Mouse (Mus musculus) cerebellum, postnatal 36 days (tissue): ENCODE results near the gene Clasp2.
"Not testable (repeated sequence)": the region's sequence is repeated elsewhere in the genome, so short reads cannot be mapped to it uniquely, and the experiment has no call there.

Experiments used
- DNase-seq, 2 experiments: peaks; one replicate each; pipeline ENCODE4 v3.0.0; 2021 to 2022; ENCODE audit warnings: mixed read lengths in 2 of 2

Gene Clasp2

DNA sequence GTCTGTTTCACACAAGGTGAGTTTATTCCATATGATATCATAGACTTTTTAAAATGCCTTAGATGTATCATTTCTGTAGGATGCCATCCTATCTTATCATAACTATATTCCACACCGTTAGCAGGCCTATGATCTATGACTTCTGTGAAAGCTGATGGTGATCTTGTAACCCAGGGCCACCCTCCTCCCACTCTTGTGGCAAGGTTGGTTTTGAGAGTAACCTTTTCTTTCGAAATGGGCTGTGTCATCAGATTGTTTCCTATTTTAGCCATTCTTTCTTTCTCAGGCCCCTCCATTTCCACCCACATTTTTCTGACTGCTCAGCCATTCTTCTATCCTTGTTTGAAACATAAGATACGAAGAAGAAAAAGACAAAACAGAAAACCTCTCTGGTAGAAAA is 88.9 kb downstream of the Clasp2 start:
- DNase-seq = no peak

- DNase-seq = no peak
Measured at GRCm38 (mm10) chr9:113833481-113833880, 92.2 kb downstream of the Clasp2 start.

GRCm38 (mm10) chr9:113837001-113837400 is 95.7 kb downstream of the Clasp2 start:
- DNase-seq = no peak

GRCm38 (mm10) chr9:113837461-113837860 is 96.2 kb downstream of the Clasp2 start:
- no peak for DNase-seq

DNA sequence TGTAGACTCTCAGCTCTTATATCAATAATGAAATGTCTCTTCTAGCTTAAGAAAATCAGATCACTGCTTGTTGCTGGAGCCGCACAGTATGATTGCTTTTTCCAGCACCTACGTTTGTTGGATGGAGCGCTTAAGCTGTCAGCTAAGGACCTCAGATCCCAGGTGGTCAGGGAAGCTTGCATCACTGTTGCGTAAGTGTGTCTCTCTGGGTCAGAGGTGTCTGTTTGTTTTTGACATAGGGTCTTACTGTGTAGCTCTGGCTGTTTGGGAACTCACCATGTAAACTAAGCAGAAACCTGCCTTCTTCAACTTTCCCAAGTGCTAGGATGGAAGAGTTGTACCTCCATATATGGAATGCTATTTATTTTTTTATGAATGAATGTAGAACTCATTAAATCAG is 102.8 kb downstream of the Clasp2 start:
- no peak for DNase-seq

DNA sequence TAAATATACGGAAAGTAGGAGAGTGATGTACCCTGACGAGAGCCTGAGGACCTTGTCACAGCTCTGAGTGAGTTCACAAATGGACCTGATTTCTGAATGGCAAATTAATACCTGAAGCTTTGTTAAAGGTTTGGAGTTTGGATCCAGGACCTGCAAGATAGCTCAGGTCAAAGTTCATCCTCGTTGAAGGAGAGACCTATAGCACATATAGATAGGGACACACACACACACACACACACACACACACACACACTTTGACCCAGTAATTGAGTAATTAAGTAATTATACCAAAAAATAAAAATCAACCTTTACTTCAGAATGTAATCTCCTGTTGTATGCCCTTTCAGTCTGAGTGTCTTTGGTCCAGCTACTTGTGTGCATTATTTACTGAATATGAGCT is 114.2 kb downstream of the Clasp2 start:
- DNase-seq = no peak

DNA sequence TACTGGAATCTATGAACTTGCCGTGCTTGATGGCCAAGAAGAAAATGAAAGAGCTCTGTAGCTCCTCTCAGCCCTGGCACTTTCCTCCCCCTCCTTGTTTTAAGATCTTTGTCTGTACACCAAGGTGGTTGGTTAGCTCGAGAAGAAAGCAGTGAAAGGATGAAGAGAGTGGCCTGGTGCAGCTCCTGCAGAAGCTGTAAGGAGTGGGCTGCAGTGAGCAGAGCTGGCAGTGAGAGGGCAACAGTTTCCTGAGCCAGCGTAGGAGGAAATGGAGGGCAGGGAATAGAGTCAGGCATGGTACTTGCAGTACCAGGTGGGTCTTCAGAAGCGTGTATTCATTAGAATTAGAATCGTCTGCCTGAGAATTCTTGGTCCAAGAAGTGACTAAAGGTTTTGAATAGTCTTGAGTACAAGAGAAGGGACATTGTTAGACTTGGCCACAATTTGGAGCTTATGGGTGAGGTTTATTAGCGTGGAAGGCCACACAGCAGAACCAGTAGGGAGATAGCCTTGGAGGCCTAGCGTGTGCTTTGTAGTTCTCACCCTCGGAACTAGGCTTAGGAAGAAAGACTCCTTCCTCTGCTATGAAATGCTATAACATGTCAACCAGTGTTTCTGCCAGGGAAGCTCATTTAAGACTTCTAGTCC is 116.1 kb downstream of the Clasp2 start:
- no peak for DNase-seq

- DNase-seq = no peak
Measured at GRCm38 (mm10) chr9:113857929-113858440, 116.7 kb downstream of the Clasp2 start.

DNA sequence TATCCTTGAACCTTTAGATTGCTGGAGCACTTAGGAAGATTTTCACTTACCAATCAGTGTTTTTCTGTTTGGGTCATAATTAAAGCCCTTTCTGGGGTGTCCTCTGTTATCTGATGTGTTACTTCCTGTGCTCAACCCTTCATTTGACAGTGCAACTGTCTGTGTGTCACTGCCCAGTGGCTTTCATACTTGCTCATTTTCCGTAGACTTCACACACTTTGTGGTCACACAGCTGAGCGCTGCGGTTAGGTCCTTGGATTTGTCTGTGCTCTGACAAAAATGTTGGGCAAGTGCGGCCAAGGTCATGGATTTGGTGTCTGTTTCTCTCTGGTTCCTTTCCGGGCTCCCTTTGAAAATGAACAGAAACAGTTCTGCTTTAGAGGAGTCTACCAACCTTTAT is 118.1 kb downstream of the Clasp2 start:
- DNase-seq = no peak

DNA sequence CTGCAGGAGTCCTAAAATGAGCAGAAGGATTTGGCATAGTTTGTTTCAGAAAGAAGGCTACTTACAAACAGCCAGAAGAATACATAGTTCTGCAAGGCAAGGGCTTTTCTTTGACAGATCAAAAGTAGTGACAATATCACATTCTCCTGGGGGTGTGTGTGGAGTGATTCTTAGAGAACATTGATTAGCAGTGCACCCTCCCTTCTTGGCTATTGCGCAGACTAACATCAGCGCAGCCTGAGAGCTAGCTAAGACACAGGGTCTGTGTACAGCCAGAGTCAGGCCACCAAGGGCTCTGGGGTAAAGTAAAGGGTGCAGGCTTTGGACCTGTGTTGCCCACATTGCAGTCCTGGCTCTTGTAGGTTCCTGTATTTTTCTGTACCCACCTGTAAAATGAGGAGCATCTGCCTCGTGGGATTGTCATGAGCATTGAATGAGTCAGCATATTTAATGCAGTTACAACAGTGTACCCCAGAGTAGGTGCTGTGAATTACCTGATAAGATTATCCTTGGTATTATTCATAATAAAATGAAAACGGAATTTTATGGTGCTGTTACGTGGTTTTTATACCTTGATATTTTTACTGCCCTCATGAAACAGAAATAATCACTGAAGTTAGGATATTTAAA is 122.2 kb downstream of the Clasp2 start:
- DNase-seq = no peak

GRCm38 (mm10) chr9:113867951-113868350 is 126.7 kb downstream of the Clasp2 start:
- DNase-seq = no peak

DNA sequence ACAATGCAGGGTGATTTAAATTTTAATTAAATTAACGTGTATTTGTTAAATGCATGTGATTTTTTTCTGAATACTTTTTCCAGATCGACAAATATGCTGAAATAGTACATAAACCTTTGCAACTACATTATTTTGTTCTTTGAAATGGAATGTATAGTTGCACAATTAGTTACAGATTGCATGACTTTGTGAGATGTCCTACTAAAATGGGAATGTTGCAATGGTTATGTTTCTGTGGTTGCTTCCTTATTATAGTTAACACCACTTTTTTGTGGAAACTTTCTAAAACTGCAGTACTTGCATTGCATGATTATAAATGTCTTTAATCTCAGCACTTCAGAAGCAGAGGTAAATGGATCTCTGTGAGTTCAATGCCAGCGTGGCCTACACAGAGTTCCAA is 153.6 kb downstream of the Clasp2 start:
- no peak for DNase-seq

- DNase-seq = no peak
Measured at GRCm38 (mm10) chr9:113903136-113903535, 161.9 kb downstream of the Clasp2 start.

DNA sequence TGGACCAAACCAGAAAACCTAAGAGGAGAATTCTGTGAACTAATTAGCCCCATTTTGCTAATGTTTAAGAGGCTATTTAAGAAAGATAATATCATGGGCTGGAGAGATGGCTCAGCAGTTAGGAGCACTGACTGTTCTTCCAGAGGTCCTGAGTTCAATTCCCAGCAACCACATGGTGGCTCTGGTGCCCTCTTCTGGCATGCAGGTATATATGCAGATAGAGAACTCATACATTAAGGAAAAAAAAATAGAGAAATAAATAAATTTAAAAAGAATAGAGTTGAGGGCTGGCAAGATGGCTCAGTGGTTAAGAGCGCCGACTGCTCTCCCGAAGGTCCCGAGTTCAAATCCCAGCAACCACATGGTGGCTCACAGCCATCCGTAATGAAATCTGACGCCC is 163.0 kb downstream of the Clasp2 start:
- not testable (repeated sequence) for DNase-seq

DNA sequence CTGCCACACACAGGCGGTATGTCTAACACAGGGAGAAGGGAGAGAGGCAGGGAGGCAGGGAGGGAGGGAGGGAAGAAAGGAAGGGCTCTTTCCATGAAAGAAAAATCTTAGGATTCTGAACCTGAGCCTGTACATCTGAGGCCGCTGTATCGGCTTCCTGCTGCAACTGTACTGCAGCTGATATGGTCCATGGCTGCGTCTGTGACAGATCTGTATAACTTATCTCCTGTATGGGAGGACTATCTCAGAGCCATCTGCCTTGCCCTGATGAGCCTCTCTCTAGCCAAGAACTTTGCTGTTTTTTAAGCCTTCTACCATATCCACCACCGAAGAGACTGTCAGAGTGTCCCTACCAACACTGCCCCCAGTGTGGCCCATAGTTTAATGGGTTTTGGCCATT is 174.5 kb downstream of the Clasp2 start:
- no peak for DNase-seq

- no peak for DNase-seq
Measured at GRCm38 (mm10) chr9:113922677-113923076, 181.4 kb downstream of the Clasp2 start.

DNA sequence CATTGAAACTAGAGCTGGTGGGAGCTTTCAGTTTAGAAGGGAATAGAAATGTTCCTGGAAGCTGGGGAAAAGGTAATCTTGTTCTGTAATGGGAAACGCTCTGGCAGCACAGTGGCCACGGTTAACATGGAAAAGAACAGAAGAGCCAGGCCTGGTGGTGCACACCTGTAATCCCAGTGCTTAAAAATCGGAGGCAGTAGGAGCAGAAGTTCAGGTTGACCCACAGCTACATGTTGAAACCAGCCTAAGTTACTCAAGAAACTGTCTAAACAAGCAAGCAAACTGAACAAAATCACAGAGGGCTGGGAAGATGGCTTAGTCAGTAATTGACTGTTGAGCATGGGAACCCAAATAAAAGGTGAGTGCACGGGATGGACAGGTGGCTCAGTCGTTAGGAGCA is 183.6 kb downstream of the Clasp2 start:
- DNase-seq = no peak

- DNase-seq = no peak
Measured at GRCm38 (mm10) chr9:113928591-113928990, 187.3 kb downstream of the Clasp2 start.

DNA sequence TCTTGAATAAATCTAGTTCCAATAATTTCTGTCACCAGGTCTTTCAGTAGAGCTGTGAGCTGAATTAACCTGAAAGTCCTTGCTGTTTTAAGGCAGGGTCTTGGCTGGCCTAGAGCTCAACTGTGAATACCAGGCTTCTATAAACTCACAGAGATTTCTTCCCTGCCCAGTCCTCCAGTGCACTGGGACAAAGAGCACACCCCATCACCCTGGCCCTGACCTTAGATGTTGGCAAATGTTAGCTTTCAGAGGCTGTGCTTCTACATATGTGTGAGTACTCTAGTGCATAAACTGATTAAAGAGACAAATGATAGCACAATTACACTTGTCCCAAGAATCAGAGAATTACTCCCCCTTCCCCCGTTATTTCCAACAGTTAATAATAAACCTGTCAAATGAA is 188.4 kb downstream of the Clasp2 start:
- DNase-seq = no peak

- DNase-seq = peak; percentile 94 to 95
Measured at GRCm38 (mm10) chr9:113930534-113931374, 189.5 kb downstream of the Clasp2 start, which contains the start of gene Ubp1. Gene Ubp1, plus strand, starts transcription at chr9:113930934.

DNA sequence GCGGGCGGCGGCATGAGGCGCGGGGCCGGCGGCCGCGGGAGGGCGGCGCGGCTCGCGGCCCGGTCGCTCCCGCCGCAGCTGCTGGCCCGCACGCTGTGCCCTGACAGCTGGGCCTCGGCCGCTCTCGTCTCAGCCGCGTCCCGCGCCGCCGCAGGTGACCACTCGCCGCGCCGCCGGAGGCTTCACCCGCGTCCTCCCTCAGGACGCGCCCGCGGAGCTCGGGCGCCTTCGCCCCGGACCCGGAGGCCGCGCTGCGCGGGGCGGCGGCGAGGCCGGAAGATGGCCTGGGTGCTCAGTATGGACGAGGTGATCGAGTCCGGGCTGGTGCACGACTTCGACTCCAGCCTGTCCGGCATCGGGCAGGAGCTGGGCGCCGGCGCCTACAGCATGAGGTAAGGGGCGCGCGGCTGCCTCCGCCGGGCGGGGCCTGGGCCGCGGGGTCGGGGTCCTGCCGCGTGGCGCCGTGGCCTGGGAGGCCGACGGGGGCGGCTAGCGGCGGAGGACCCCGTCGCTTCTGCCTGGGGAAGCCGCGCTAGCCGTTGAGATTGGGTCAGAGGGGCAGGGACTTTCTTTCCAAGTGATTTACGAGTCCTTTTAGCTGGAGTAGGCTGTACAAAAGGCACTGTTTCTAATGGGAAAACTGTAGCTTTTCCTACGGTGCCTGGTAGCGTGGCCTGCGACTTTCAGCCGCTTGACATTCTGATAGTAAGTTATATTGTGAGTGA is 190.3 kb downstream of the Clasp2 start:
- peak; percentile 34 to 45 for DNase-seq

- DNase-seq = no peak
Measured at GRCm38 (mm10) chr9:113932100-113932470, 190.8 kb downstream of the Clasp2 start.

DNA sequence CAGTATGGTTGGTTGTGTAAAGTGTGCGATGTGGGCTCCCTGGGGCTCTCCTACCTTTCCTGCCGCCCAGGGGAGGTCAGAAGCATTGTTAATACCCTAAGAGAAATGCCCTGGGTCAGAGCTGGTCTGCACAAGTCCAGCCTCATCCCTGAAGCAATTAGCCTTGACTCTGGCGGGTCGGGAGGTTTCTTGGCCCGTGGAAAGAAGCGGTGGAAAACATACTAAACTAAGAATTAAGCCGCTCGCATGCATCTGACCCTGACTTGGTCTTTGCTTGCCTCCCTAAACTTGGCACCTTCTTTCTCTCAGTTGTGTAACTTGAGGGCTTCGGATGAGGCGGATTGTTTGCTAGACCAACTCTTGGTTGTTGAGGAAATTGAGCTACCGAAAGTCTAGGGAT is 191.2 kb downstream of the Clasp2 start:
- DNase-seq = no peak
